Mouse (Mus musculus) thymus, adult 2 months (tissue): ENCODE measurements around the gene Nags.

Experiments
- CTCF ChIP-seq: fragments of 200-500 bp; IDR thresholded peaks from 2 replicates; pipeline ENCODE4 v1.5.1; 2012; ENCODE audit warnings: mild to moderate bottlenecking, control low read depth, low read length, moderate library complexity, borderline replicate concordance; ENCODE audit not compliant: control insufficient read depth, poor library complexity, insufficient read depth; ENCODE audit errors: extremely low read depth
- POLR2A ChIP-seq: fragments of 200-500 bp; IDR thresholded peaks from 2 replicates; pipeline ENCODE4 v1.6.1; 2012; ENCODE audit warnings: mild to moderate bottlenecking, low read length, control low read depth, moderate library complexity; ENCODE audit not compliant: control insufficient read depth, poor library complexity, insufficient read depth; ENCODE audit errors: extremely low read depth

GRCm38 (mm10) chr11:102096887-102097391 lies 48.4 kb upstream of the Nags start:
- no peak for TF ChIP-seq CTCF
- no peak for TF ChIP-seq POLR2A
